Mouse (Mus musculus) small intestine, adult 2 months (tissue): ENCODE data around the gene Ubash3a. TPM values are rescaled to one million over a fixed set of nuclear protein-coding genes. Genes with fewer than 3 reads are reported as not detected.

Experiments
- H3K27ac ChIP-seq: fragments of 200-500 bp; 2 replicates; pipeline ENCODE4 v1.5.1; 2012; ENCODE audit warnings: low read depth, low read length, control low read depth, inconsistent platforms; ENCODE audit not compliant: insufficient read depth
- H3K27me3 ChIP-seq: fragments of 200-500 bp; 2 replicates; pipeline ENCODE4 v1.6.1; 2012; ENCODE audit warnings: mild to moderate bottlenecking, moderate library complexity, low read length, inconsistent platforms; ENCODE audit not compliant: control insufficient read depth, insufficient read depth
- H3K36me3 ChIP-seq: fragments of 200-500 bp; 2 replicates; pipeline ENCODE4 v1.6.1; 2012; ENCODE audit warnings: mild to moderate bottlenecking, low read length, control low read depth, inconsistent platforms; ENCODE audit not compliant: control insufficient read depth, insufficient read depth
- H3K4me1 ChIP-seq: fragments of 200-500 bp; 2 replicates; pipeline ENCODE4 v1.6.1; 2012; ENCODE audit warnings: low read length, inconsistent platforms, mixed read lengths; ENCODE audit not compliant: control insufficient read depth, insufficient read depth, insufficient read length
- H3K4me3 ChIP-seq: fragments of 200-500 bp; 2 replicates; pipeline ENCODE4 v1.5.1; 2012; ENCODE audit warnings: low read depth, mild to moderate bottlenecking, control low read depth, inconsistent platforms, low read length, moderate library complexity
- CTCF ChIP-seq: fragments of 200-500 bp; IDR thresholded peaks from 2 replicates; pipeline ENCODE4 v1.5.1; 2012; ENCODE audit warnings: low read depth, mild to moderate bottlenecking, control low read depth, inconsistent platforms, low read length, moderate library complexity, mixed read lengths; ENCODE audit not compliant: insufficient replicate concordance, insufficient read length; ENCODE audit errors: extremely low read depth
- POLR2A ChIP-seq: fragments of 200-500 bp; IDR thresholded peaks from 2 replicates; pipeline ENCODE4 v1.6.1; 2012; ENCODE audit warnings: low read depth, mild to moderate bottlenecking, control low read depth, inconsistent platforms, low read length, moderate library complexity
- WGBS: fragments of 180-500 bp; shearing (Covaris S2); methylation state at CpG from one replicate; pipeline ENCODE4 v1.1.7; 2018; 5-methylcytosine and 5-hydroxymethylcytosine counted together
- polyA plus RNA-seq: library from polyadenylated mRNA; depleted of rRNA; stranded (reverse); fragments of >200 nt; gene quantifications from 2 replicates; pipeline ENCODE4 v1.2.3, GENCODE M21; 2012; rRNA removed

Ubash3a gene
- polyA plus RNA-seq, 1 experiment = 0.98 TPM

DNA sequence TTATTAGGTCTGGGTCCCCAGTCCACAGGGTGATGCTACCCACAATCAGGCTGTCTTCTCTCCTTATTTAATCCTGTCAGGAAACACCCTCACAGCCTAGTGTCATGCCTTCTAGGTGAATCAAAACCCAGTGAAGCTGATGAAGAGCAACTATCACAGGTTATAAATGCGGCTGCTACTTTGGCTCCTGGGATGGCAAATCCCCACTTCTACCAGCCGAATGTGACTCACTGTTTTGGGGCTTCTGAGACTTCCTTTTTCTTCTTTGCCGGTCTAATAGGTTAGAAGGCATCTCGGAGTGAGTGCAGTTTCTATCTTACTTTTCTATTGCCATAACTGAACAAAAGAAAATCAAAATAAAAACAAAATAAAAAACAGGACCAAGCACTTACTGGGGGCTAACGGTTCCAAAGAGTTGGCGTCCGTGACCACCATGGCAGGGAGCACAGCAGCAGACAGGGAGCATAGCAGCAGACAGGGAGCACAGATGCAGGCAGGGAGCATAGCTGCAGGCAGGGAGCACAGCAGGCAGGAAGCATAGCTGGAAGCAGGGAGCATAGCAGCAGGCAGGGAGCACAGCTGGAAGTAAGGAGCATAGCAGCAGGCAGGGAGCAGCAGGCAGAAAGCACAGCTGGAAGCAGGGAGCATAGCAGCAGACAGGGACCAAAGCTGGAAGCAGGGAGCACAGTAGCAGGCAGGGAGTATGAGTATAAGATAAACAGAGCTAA lies 81.5 kb downstream of the Ubash3a start:
- H3K4me3 ChIP-seq = no peak overlapping the region
- WGBS = 69% methylated on average over 7 of the region's 7 CpGs

DNA sequence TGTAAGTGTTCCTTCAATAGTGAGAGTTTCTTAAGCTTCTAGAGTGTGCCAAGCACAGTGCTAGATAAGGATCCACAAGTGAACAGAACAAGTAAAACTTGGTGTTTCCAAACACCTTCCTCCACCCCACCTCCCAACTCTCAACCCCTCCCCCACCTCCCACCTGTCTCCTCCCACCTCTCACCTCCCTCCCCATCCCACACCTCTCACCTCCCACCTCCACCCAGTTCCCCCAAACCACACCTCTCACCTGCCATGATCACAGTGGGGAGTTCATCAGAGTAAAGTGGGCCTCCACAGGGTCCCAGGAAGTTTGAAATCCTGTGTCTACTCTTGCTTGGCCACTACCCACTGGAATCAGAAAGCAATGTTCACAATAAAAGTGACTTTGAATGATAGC lies 82.6 kb downstream of the Ubash3a start:
- Histone ChIP-seq H3K4me1 (peaks cover 6% of the 10 kb centered on the region; the same call in 1 of the 2 replicates), H3K36me3 (no peaks in the 10 kb centered on the region), H3K27ac (no peak overlapping the region), H3K27me3 (no peaks in the 10 kb centered on the region), H3K4me3 (no peak overlapping the region)
- TF ChIP-seq CTCF = no peak
- TF ChIP-seq POLR2A = no peak

More for the DNA sequence above, 81.5 kb downstream of the Ubash3a start:
- Histone ChIP-seq H3K4me1 (peaks cover 2% of the 10 kb centered on the region; the same call in 1 of the 2 replicates), H3K36me3 (no peaks in the 10 kb centered on the region), H3K27ac (no peak overlapping the region), H3K27me3 (no peaks in the 10 kb centered on the region)
- TF ChIP-seq CTCF = no peak
- TF ChIP-seq POLR2A = no peak

DNA sequence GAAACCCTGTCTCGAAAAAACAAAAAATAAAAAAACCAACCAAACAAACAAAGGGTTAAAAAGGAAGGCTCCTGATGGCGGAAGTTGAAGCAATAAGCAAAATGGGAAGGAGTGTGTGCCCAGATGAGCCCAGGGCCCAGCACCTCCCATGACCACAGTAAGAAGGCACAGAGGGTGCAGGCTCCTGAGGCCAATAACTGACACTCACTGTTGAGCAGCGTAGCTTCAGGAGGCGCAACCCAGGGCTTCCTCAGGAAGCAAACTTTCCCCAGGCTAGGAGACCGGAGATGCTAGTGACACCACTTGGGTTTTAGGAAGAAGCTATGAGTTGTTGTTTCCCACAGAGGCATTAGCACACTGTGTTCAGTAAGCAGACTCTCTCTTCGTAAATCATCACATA lies 83.2 kb downstream of the Ubash3a start:
- no peaks in the 10 kb centered on the region for H3K36me3 ChIP-seq
- TF ChIP-seq POLR2A (no peak), CTCF (no peak)
- peaks cover 6% of the 10 kb centered on the region; the same call in 1 of the 2 replicates for H3K4me1 ChIP-seq
- 67% methylated on average over 6 of the region's 6 CpGs for WGBS
- H3K27me3 ChIP-seq = no peaks in the 10 kb centered on the region
- H3K27ac ChIP-seq = no peak overlapping the region
- no peak overlapping the region for H3K4me3 ChIP-seq

DNA sequence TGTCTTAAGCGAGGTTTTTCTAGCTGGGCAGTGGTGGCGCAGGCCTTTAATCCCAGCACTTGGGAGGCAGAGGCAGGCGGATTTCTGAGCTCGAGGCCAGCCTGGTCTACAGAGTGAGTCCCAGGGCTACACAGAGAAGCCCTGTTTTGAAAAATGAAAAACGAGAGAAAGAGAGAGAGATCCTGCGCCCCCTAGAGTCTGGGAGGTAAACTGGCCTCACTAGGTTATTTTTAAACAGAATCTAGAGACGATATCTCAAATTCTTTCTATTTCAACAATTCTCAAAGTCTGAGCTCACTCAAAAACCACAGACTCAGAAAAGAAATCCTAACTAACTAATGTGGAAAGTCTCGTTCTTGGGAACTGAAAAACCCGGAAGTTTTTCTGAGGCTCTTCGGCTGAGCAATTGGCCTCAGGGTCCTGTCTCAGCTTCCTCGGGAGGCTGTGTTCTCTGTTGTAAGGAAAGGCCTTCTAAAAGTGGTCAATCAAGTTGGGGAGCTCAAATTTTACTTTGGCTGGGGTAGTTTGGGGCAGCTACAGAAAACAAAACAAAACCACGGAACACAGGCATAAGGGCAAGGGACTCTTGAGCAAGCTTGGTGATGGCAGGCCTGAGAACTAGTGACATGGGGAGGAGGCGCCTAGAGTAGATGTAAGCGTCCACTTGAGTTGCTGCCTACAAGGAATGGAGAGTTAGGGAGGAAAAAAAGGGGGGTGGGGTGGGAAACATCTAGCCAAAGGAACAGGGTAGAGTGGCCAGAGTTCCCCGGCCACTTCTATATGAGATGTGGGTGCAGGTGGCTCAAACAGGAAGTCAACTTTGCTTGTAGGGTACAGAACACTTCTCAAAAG lies 86.9 kb downstream of the Ubash3a start:
- Histone ChIP-seq H3K4me3 (peak overlapping the region; percentile 80), H3K27ac (peak overlapping the region; percentile 84; the same call in 1 of the 2 replicates), H3K36me3 (no peaks in the 10 kb centered on the region), H3K27me3 (no peaks in the 10 kb centered on the region), H3K4me1 (peaks cover 8% of the 10 kb centered on the region)
- TF ChIP-seq POLR2A (no peak), CTCF (peak; percentile 40; the same call in 1 of the 2 replicates)
- WGBS = 76% methylated on average over 15 of the region's 15 CpGs

GRCm38 (mm10) chr17:31295215-31295891 lies 87.7 kb downstream of the Ubash3a start:
- Histone ChIP-seq H3K4me3 (peak overlapping the region; percentile 80), H3K27me3 (no peaks in the 10 kb centered on the region), H3K36me3 (peaks cover 3% of the 10 kb centered on the region; the same call in 1 of the 2 replicates), H3K4me1 (peaks cover 12% of the 10 kb centered on the region), H3K27ac (peak overlapping the region; percentile 84)
- TF ChIP-seq CTCF = peak; percentile 73
- TF ChIP-seq POLR2A = 0 out of 2 replicates have a peak, but pooled peaks have one; percentile 14
- 20% methylated on average over 25 of the region's 25 CpGs for WGBS

GRCm38 (mm10) chr17:31295892-31296781 lies 88.5 kb downstream of the Ubash3a start:
- TF ChIP-seq POLR2A = no peak; the same call in 1 of the 2 replicates
- TF ChIP-seq CTCF = no peak
- H3K4me1 ChIP-seq = peaks cover 12% of the 10 kb centered on the region; the same call in 1 of the 2 replicates
- no peaks in the 10 kb centered on the region for H3K27me3 ChIP-seq
- H3K4me3 ChIP-seq = peak overlapping the region; percentile 80
- H3K36me3 ChIP-seq = peaks cover 5% of the 10 kb centered on the region
- WGBS = 1% methylated on average over 68 of the region's 68 CpGs
- H3K27ac ChIP-seq = peak overlapping the region; percentile 84

Other genes with a start within 250 kb of the Ubash3a start
- 1.6 and 2.5 TPM in 2 replicates for gene Abcg1, start 150.2 kb upstream of the Ubash3a start, polyA plus RNA-seq
- 5,248 and 10,550 TPM in 2 replicates for gene Tff3, start 78.2 kb upstream of the Ubash3a start, polyA plus RNA-seq
- 19.0 and 10,568 TPM in 2 replicates for gene Tff2, start 63.6 kb upstream of the Ubash3a start, polyA plus RNA-seq
- 7.6 and 3,319 TPM in 2 replicates for gene Tff1, start 42.6 kb upstream of the Ubash3a start, polyA plus RNA-seq
- 0.11 TPM in 1 of 2 replicates, not detected in the other for gene Tmprss3, start 8.9 kb upstream of the Ubash3a start, polyA plus RNA-seq
- gene Rsph1, start 69.5 kb downstream of the Ubash3a start, polyA plus RNA-seq = 0.46 TPM in 1 of 2 replicates, not detected in the other
- gene Slc37a1, start 78.9 kb downstream of the Ubash3a start, polyA plus RNA-seq = 68.2 and 145 TPM in 2 replicates
- 112 and 394 TPM in 2 replicates for gene Pde9a, start 178.3 kb downstream of the Ubash3a start, polyA plus RNA-seq